Mouse (Mus musculus) cortical plate, adult 2 months (tissue): ENCODE results near the gene Traf3ip2.

Source experiments
- CTCF ChIP-seq: fragments of 200-500 bp; IDR thresholded peaks from 2 replicates; pipeline ENCODE4 v1.5.1; 2011; ENCODE audit warnings: mild to moderate bottlenecking, control low read depth, low read length; ENCODE audit not compliant: insufficient read depth; ENCODE audit errors: extremely low read depth
- POLR2A ChIP-seq: fragments of 200-500 bp; IDR thresholded peaks from 2 replicates; pipeline ENCODE4 v1.6.1; 2011; ENCODE audit warnings: mild to moderate bottlenecking, low read length, control low read depth; ENCODE audit not compliant: insufficient read depth; ENCODE audit errors: extremely low read depth

GRCm38 (mm10) chr10:39582385-39582784 is 30.3 kb upstream of the Traf3ip2 start:
- TF ChIP-seq CTCF (no peak), POLR2A (no peak)
